Mouse (Mus musculus) hindbrain, embryonic 13.5 days (tissue): ENCODE measurements around the gene 1190005I06Rik. TPM values are rescaled to one million over a fixed set of nuclear protein-coding genes. Genes with fewer than 3 reads are reported as not detected.

ENCODE experiments used
- ATAC-seq: fragments of 200-750 bp; cut with Nextera tagmentation; 2 replicates; pipeline ENCODE4 v1.8.0; 2017; ENCODE audit warnings: moderate TSS enrichment; ENCODE audit not compliant: low FRiP score
- H3K27ac ChIP-seq: fragments of 300-500 bp; sonication (generic); 2 replicates; pipeline ENCODE4 v1.5.1; 2015; ENCODE audit warnings: inconsistent platforms, mild to moderate bottlenecking, moderate library complexity
- H3K27me3 ChIP-seq: fragments of 300-500 bp; sonication (generic); 2 replicates; pipeline ENCODE4 v1.6.1; 2015; ENCODE audit warnings: mild to moderate bottlenecking, inconsistent platforms
- H3K36me3 ChIP-seq: fragments of 300-500 bp; sonication (generic); 2 replicates; pipeline ENCODE4 v1.6.1; 2015; ENCODE audit warnings: mild to moderate bottlenecking, inconsistent platforms
- H3K4me1 ChIP-seq: fragments of 300-500 bp; sonication (generic); replicated peaks from 2 replicates; pipeline ENCODE4 v1.6.1; 2015; ENCODE audit warnings: inconsistent platforms
- H3K4me2 ChIP-seq: fragments of 300-500 bp; sonication (generic); 2 replicates; pipeline ENCODE4 v1.6.1; 2015; ENCODE audit warnings: inconsistent platforms, mild to moderate bottlenecking, moderate library complexity
- H3K4me3 ChIP-seq: fragments of 300-500 bp; sonication (generic); 2 replicates; pipeline ENCODE4 v1.5.1; 2015; ENCODE audit warnings: mild to moderate bottlenecking, inconsistent platforms
- H3K9ac ChIP-seq: fragments of 300-500 bp; sonication (generic); 2 replicates; pipeline ENCODE4 v1.6.1; 2015; ENCODE audit warnings: mild to moderate bottlenecking, inconsistent platforms
- H3K9me3 ChIP-seq: fragments of 300-500 bp; sonication (generic); 2 replicates; pipeline ENCODE4 v1.6.1; 2016; ENCODE audit warnings: inconsistent platforms
- WGBS: fragments of 180-500 bp; shearing (Covaris S2); methylation state at CpG from one replicate; pipeline ENCODE4 v1.1.7; 2015; 5-methylcytosine and 5-hydroxymethylcytosine counted together
- polyA plus RNA-seq: library from polyadenylated mRNA; unstranded; fragments of >200 nt; fragmentation: Nextera tagmentation; extraction: Ambion mirVana; gene quantifications from 2 replicates; pipeline ENCODE4 v1.2.1, GENCODE M21; 2015

1190005I06Rik gene
- polyA plus RNA-seq, 1 experiment from 2014 or later = 11.0 TPM

- Histone ChIP-seq H3K9ac (peak overlapping the region; percentile 94), H3K27ac (no peak overlapping the region), H3K36me3 (peaks cover 17% of the 10 kb centered on the region), H3K4me3 (peak overlapping the region; percentile 93), H3K4me1 (peaks cover 54% of the 10 kb centered on the region), H3K9me3 (no peaks in the 10 kb centered on the region), H3K4me2 (peak overlapping the region; percentile 94), H3K27me3 (no peaks in the 10 kb centered on the region)
- no peak for ATAC-seq
- 79% methylated on average over 3 of the region's 3 CpGs for WGBS
Measured at GRCm38 (mm10) chr8:120665726-120666455, 18.5 kb upstream of the 1190005I06Rik start.

DNA sequence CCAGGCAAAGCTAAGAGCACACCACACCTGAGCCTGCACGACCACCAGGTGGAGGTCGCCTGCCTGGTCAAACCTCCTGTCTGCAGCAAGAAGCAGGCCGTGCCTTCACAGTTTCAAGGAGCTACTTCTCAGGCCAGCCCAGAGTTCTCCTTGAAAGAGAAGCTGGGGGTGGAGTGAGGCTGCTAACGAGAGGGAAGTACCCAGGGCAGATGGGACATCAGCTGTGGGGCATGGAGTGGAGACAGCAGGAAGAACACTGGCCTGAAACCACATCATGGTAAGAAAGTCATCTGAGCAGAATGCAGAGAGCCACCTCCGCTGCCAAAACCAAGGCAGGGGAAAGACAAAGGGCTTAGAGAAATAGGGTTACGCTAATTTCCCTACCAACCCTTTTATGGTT is 17.1 kb upstream of the 1190005I06Rik start:
- Histone ChIP-seq H3K9ac (peak overlapping the region; percentile 46; the same call in 1 of the 2 replicates), H3K4me2 (no peak overlapping the region), H3K9me3 (no peaks in the 10 kb centered on the region), H3K4me3 (no peak overlapping the region), H3K27ac (no peak overlapping the region), H3K27me3 (no peaks in the 10 kb centered on the region), H3K4me1 (peaks cover 51% of the 10 kb centered on the region), H3K36me3 (peaks cover 11% of the 10 kb centered on the region; the same call in 1 of the 2 replicates)
- 87% methylated on average over 6 of the region's 6 CpGs for WGBS
- ATAC-seq = no peak

DNA sequence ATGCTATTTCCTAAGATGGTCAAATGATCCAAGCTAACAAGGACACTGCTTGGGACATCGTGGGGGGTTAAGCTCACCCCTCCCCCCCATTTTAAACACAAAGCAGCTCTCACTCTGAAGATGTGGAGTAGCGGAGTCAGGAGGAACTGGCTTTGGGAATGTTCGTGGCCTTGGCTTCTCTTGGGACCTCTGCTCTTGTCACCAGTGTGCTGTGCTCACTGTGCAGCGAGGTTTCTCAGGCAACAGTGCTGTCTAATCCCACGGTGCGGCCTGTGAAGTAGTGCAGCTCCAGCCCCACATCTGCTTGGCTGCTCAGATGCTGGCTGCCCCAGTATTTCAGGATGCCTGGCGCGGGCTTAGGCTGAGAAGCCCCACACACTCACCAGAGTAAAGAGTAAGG is 10.0 kb upstream of the 1190005I06Rik start:
- Histone ChIP-seq H3K36me3 (peaks cover 70% of the 10 kb centered on the region), H3K9ac (no peak overlapping the region), H3K27me3 (no peaks in the 10 kb centered on the region), H3K4me1 (peaks cover 20% of the 10 kb centered on the region; the same call in 1 of the 2 replicates), H3K9me3 (no peaks in the 10 kb centered on the region), H3K4me2 (no peak overlapping the region), H3K27ac (no peak overlapping the region), H3K4me3 (no peak overlapping the region)
- 86% methylated on average over 8 of the region's 8 CpGs for WGBS
- ATAC-seq = no peak

DNA sequence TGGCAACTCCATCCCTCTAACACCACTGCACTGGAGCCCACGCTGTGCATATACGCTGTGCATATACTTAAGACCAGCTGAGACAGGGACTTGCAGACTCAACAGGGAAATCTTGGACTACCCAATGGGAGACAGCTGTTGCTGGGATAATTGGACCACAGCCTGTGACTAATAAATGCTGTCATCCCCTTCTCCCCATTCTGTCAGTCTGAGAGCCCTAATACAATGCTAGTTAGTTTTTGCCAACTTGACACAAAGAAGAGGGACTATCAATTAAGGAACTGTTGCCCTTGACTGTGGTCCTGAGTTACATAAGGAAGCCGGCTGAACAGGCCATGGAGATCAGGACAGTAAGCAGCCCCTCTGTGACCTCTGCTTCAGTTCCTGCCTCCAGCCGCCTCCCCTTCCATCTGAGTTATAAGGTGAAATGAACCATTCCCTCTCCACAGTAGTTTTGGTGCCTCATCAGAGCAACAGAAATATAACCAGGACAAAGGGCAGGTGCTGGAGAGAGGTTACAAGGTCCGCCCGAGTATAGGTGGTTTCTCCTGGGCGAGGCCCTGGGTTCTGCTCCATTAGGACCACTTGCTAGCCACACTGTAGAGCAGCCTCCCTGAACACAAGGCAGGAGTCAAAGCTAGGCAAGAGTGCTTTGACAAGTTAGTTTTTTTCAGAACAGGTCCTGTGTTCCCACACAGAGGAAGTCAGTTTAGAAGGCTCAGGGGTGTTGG is 9.1 kb upstream of the 1190005I06Rik start:
- Histone ChIP-seq H3K9me3 (no peaks in the 10 kb centered on the region), H3K36me3 (peaks cover 70% of the 10 kb centered on the region), H3K27me3 (no peaks in the 10 kb centered on the region), H3K27ac (no peak overlapping the region), H3K4me1 (peaks cover 20% of the 10 kb centered on the region; the same call in 1 of the 2 replicates), H3K4me2 (no peak overlapping the region), H3K9ac (peak overlapping the region; percentile 21; the same call in 1 of the 2 replicates), H3K4me3 (no peak overlapping the region)
- ATAC-seq = no peak
- WGBS = 80% methylated on average over 7 of the region's 7 CpGs

GRCm38 (mm10) chr8:120644663-120645062 is 2.8 kb downstream of the 1190005I06Rik start:
- Histone ChIP-seq H3K27me3 (no peaks in the 10 kb centered on the region), H3K9me3 (no peaks in the 10 kb centered on the region), H3K27ac (no peak overlapping the region), H3K4me3 (no peak overlapping the region), H3K4me2 (no peak overlapping the region), H3K36me3 (no peaks in the 10 kb centered on the region), H3K9ac (no peak overlapping the region), H3K4me1 (peaks cover 8% of the 10 kb centered on the region; the same call in 1 of the 2 replicates)
- 66% methylated on average over 7 of the region's 7 CpGs for WGBS
- ATAC-seq = peak; percentile 67

DNA sequence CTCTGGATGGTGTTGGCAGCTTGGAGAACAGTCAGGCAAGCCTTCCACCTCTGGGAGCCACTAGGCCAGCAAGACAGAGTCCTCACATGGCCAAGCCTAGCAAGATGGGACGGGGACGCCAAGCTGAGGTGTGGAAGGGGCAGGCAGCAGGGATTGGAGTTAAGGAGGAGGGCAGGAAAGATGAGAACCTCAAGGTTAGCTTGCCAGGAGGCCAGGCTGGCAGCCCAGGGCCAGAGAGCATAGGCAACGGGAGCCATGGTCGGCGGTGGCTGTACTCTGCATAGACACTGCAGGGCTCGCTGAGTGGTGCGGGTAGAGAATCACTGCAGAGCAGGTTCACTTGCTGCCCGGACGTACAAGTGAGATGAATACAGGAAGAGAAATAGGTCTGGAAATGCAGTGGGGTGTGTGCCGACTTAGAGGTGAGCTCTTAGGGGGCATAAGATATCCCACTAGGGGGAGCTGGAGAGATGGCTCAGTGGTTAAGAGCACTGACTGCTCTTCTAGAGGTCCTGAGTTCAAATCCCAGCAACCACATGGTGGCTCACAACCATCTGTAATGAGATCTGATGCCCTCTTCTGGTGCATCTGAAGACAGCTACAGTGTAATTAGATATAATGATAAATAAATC is 5.3 kb downstream of the 1190005I06Rik start:
- 79% methylated on average over 10 of the region's 10 CpGs for WGBS
- H3K4me1 ChIP-seq = peaks cover 8% of the 10 kb centered on the region; the same call in 1 of the 2 replicates
- H3K4me3 ChIP-seq = no peak overlapping the region
- no peak overlapping the region for H3K4me2 ChIP-seq
- H3K36me3 ChIP-seq = no peaks in the 10 kb centered on the region
- no peaks in the 10 kb centered on the region for H3K27me3 ChIP-seq
- H3K9ac ChIP-seq = no peak overlapping the region
- no peak overlapping the region for H3K27ac ChIP-seq
- no peaks in the 10 kb centered on the region for H3K9me3 ChIP-seq
- ATAC-seq = no peak

DNA sequence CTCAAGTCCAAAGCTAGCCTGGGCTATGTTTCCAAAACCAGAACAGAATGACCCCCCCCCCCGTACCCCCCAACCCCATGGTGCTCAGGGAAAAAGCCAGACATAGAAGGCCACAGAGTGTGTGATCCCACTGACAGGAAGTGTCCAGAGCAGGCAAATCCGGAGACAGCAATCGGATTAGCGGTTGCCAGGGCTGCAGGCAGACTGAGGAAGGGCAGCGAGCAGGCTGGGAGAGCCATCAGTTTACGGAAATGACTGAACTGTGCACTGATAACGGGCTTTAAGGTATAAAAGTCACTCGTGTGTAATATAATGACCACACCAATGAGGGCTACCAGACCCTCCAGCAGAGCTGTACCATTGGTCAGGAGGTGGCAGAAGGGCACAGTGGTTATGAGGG is 6.2 kb downstream of the 1190005I06Rik start:
- H3K27ac ChIP-seq = no peak overlapping the region
- no peak overlapping the region for H3K9ac ChIP-seq
- no peak for ATAC-seq
- H3K9me3 ChIP-seq = no peaks in the 10 kb centered on the region
- H3K36me3 ChIP-seq = no peaks in the 10 kb centered on the region
- peaks cover 8% of the 10 kb centered on the region; the same call in 1 of the 2 replicates for H3K4me1 ChIP-seq
- peaks cover 1% of the 10 kb centered on the region for H3K27me3 ChIP-seq
- no peak overlapping the region for H3K4me2 ChIP-seq
- H3K4me3 ChIP-seq = no peak overlapping the region
- WGBS = 46% methylated on average over 8 of the region's 8 CpGs

- WGBS = 1% methylated on average over 32 of the region's 42 CpGs
- no peak; the same call in 1 of the 2 replicates for ATAC-seq
- H3K4me3 ChIP-seq = peak overlapping the region; percentile 64
- H3K36me3 ChIP-seq = no peaks in the 10 kb centered on the region
- no peak overlapping the region for H3K27ac ChIP-seq
- H3K4me1 ChIP-seq = peaks cover 20% of the 10 kb centered on the region
- H3K9ac ChIP-seq = peak overlapping the region; percentile 86
- H3K27me3 ChIP-seq = peaks cover 52% of the 10 kb centered on the region
- H3K4me2 ChIP-seq = peak overlapping the region; percentile 98
- H3K9me3 ChIP-seq = no peaks in the 10 kb centered on the region
Measured at GRCm38 (mm10) chr8:120634329-120634839, 13.0 kb downstream of the 1190005I06Rik start.

DNA sequence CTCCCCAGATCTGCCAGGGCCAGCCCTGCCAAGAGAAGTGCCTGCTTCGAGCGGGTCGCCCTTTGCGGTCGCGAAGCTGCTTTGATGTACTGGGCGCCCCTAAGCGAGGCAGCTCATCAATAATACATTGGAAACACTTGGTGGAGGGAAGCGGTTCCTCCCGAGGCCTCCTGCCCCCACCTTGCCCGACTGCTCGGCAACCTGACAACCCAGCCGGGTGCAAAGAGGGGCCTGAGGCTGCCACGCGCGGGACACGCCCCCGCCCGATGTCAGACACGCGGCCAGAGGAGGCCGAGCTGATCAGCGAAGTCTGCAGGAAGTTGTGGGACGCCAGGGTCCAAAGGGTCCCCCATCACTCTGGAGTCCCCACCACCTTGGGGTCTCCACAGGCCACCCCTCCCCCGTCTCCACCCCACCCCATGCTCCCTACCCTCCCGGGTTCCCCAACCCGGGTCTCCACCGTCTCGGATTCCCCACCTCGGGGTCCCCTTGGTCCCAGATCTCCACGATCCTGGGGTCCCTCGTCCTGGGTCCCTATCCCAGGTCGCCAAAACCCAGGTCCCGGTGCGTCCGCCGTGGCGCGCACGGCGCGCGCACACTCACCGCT is 13.7 kb downstream of the 1190005I06Rik start:
- H3K27ac ChIP-seq = no peak overlapping the region
- H3K36me3 ChIP-seq = no peaks in the 10 kb centered on the region
- H3K4me3 ChIP-seq = peak overlapping the region; percentile 64
- H3K9ac ChIP-seq = peak overlapping the region; percentile 86
- H3K4me1 ChIP-seq = peaks cover 20% of the 10 kb centered on the region
- H3K4me2 ChIP-seq = peak overlapping the region; percentile 98
- WGBS = 1% methylated on average over 44 of the region's 44 CpGs
- peaks cover 52% of the 10 kb centered on the region for H3K27me3 ChIP-seq
- no peaks in the 10 kb centered on the region for H3K9me3 ChIP-seq
- peak; percentile 53 for ATAC-seq

GRCm38 (mm10) chr8:120632969-120633664 is 14.3 kb downstream of the 1190005I06Rik start:
- Histone ChIP-seq H3K27me3 (peaks cover 52% of the 10 kb centered on the region), H3K9me3 (no peaks in the 10 kb centered on the region), H3K4me2 (peak overlapping the region; percentile 98), H3K27ac (no peak overlapping the region), H3K4me3 (peak overlapping the region; percentile 64), H3K4me1 (peaks cover 20% of the 10 kb centered on the region), H3K36me3 (no peaks in the 10 kb centered on the region), H3K9ac (peak overlapping the region; percentile 86)
- WGBS = 23% methylated on average over 17 of the region's 17 CpGs
- no peak for ATAC-seq
